Mouse (Mus musculus) adrenal gland, postnatal 36 days (tissue): Measurements from ENCODE around the gene Nptxr. TPM values are rescaled to one million over a fixed set of nuclear protein-coding genes. Genes with fewer than 3 reads are reported as not detected.

Experiments used
- DNase-seq, 2 experiments: peaks; one replicate each; pipeline ENCODE4 v3.0.0; 2021; ENCODE audit warnings: mixed read lengths in 1 of 2
- total RNA-seq, 2 experiments: library from RNA; stranded (reverse); gene quantifications; 2 replicates each; pipeline ENCODE4 v1.2.3; 2021

The Nptxr gene
- total RNA-seq, 2 experiments from 2014 or later: 6.0 to 6.7 TPM

- peak; percentile 77 to 81 for DNase-seq
Observed at GRCm38 (mm10) chr15:79752742-79753419, 51.7 kb downstream of the Nptxr start.

- DNase-seq: no peak
Observed at GRCm38 (mm10) chr15:79751772-79752171, 52.8 kb downstream of the Nptxr start.

GRCm38 (mm10) chr15:79750266-79750665, 54.3 kb downstream of the Nptxr start:
- DNase-seq: no peak

- DNase-seq: no peak
Observed at GRCm38 (mm10) chr15:79749162-79749561, 55.4 kb downstream of the Nptxr start.

GRCm38 (mm10) chr15:79747998-79748397, 56.6 kb downstream of the Nptxr start:
- no peak for DNase-seq

- DNase-seq: no peak
Observed at GRCm38 (mm10) chr15:79745883-79746282, 58.7 kb downstream of the Nptxr start.

- DNase-seq: no peak
Observed at GRCm38 (mm10) chr15:79745312-79745711, 59.3 kb downstream of the Nptxr start.

- no peak for DNase-seq
Observed at GRCm38 (mm10) chr15:79744742-79745141, 59.8 kb downstream of the Nptxr start.

- no peak for DNase-seq
Observed at GRCm38 (mm10) chr15:79744001-79744400, 60.6 kb downstream of the Nptxr start.

GRCm38 (mm10) chr15:79742706-79743023, 61.9 kb downstream of the Nptxr start:
- no peak for DNase-seq

- DNase-seq: peak; percentile 93 to 96
Observed at GRCm38 (mm10) chr15:79741921-79742705, 62.5 kb downstream of the Nptxr start, which contains the start of gene Sun2. TSS of gene Sun2 (minus strand) at chr15:79742536.

GRCm38 (mm10) chr15:79741173-79741858, 63.2 kb downstream of the Nptxr start:
- DNase-seq: no peak

- no peak for DNase-seq
Observed at GRCm38 (mm10) chr15:79740739-79741138, 63.8 kb downstream of the Nptxr start.

Other genes starting within 250 kb of the Nptxr start
- 1 to 10 TPM in 1 of 2 experiments, under 1 TPM in 1; 0.83 to 1.6 TPM for gene Dmc1, start 199.7 kb downstream of the Nptxr start, total RNA-seq
- 1 to 10 TPM; 2.4 to 2.8 TPM for gene Fam227a, start 145.8 kb downstream of the Nptxr start, total RNA-seq
- gene Cby1, start 145.6 kb downstream of the Nptxr start, total RNA-seq: 10 to 100 TPM; 15.9 to 24.7 TPM
- gene Tomm22, start 133.9 kb downstream of the Nptxr start, total RNA-seq: 100 to 1,000 TPM; 110 to 112 TPM
- gene Josd1, start 116.8 kb downstream of the Nptxr start, total RNA-seq: 10 to 100 TPM; 33.8 to 36.4 TPM
- 10 to 100 TPM; 25.8 to 27.2 TPM for gene Gtpbp1, start 113.9 kb downstream of the Nptxr start, total RNA-seq
- 10 to 100 TPM; 58.1 to 61.0 TPM for gene Sun2, start 62.2 kb downstream of the Nptxr start, total RNA-seq
- gene Dnal4, start 26.9 kb downstream of the Nptxr start, total RNA-seq: 10 to 100 TPM; 19.5 to 22.9 TPM
- gene Npcd, start 29.5 kb upstream of the Nptxr start, total RNA-seq: 1 to 10 TPM; 1.1 to 2.2 TPM
- 10 to 100 TPM; 55.8 to 57.4 TPM for gene Cbx6, start 29.9 kb upstream of the Nptxr start, total RNA-seq
- 10 to 100 TPM; 14.5 to 15.7 TPM for gene Apobec3, start 86.9 kb upstream of the Nptxr start, total RNA-seq
- 10 to 100 TPM; 11.9 to 20.6 TPM for gene Cbx7, start 166.4 kb upstream of the Nptxr start, total RNA-seq
- 10 to 100 TPM; 31.7 to 39.4 TPM for gene Pdgfb, start 210.2 kb upstream of the Nptxr start, total RNA-seq